Mouse (Mus musculus): ENCODE data around the gene Nav3.

Nav3 gene

GRCm38 (mm10) chr10:110455838-110456493 lies at the start of gene Nav3:
Nav3 (minus strand) TSS chr10:110456204.
- DNase-seq (ENCODE audit: low spot score in 2 of 2): peak; percentile 57 to 65

- DNase-seq (ENCODE audit: low spot score in 2 of 2): no peak
Observed at GRCm38 (mm10) chr10:110485306-110485705, 29.3 kb upstream of the Nav3 start.

DNA sequence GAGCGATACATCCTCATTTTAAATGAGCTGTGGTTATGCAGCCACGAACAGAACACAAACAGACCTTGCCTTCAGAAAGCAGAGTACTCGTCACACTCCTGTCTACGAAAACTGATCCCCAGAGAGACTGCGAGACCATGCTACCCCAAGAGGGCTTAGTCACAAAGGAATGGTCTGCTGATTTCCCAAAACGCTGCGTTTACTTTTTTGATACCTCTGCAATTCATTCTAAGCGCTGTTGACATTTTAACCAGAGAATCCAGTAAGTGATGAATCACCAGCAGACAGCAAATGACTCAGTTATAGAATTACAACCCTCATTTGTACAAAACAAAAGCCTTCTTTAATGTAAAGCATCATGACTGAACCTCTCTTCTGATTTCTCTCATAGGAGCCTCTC lies 28.8 kb upstream of the Nav3 start:
- no peak for DNase-seq (ENCODE audit: low spot score in 2 of 2)

DNA sequence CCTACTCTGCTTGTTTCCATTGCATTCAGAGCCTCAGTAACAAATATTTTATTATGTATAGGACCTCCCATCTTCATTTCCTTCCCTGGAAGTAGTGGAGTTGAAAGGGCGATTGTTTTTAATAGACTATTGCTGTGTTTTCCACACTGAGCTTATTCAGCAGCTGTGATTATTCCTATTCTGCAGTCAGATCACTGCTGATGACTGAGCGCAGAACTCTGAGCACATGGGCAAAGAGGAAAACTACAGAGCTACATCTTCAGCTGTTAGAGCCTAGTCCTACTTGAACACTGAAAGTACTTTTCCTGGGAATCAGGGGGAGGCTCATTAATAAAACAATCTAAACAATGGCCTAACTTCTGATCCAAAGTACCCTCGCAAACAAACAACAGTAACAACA lies 23.2 kb upstream of the Nav3 start:
- DNase-seq (ENCODE audit: low spot score in 2 of 2): no peak

GRCm38 (mm10) chr10:110477689-110478314 lies 21.8 kb upstream of the Nav3 start:
- DNase-seq (ENCODE audit: low spot score in 2 of 2): no peak

DNA sequence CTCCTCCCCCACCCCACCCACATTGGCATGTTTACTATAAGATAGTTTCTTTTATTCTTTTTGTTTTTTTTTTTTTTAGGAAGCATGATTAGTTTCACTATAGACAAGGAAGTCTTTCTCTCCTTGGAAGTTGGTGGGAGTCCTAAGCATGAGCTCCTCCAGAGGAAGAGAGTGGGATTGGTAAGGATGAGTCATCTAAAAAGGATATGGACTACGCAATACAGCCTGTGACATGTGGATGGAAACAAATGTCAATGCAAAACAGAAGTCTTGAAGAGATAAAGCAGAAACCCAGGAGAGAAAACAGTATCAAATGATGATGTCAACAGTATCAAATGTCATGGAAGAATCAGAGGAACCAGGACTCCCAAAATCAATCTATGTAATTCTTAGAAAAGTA lies 18.1 kb upstream of the Nav3 start:
- no peak for DNase-seq (ENCODE audit: low spot score in 2 of 2)

GRCm38 (mm10) chr10:110469445-110469844 lies 13.4 kb upstream of the Nav3 start:
- no peak for DNase-seq (ENCODE audit: low spot score in 2 of 2)

GRCm38 (mm10) chr10:110455063-110455837 lies 754 bp downstream of the Nav3 start:
- DNase-seq (ENCODE audit: low spot score in 2 of 2): peak in 1 of 2 experiments; percentile 33

DNA sequence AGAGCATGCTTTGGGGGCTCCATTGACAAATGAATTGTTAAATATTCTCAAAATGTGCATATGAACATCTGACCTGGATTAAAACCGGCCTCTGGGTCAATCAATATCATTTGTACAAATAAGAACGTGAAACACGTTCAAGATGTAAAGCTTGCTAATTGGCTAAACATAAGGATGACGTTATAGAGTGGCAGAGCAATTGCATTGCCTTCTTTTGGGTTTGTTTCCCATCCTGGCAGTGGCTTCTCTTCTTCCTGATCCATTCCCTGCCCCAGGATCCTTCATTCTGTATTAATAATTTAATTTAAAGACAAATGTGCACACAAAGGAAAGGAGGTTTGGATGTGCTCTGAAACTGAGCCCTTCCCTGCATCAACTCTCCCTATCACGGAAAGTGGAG lies 2.4 kb downstream of the Nav3 start:
- DNase-seq (ENCODE audit: low spot score in 2 of 2): no peak

DNA sequence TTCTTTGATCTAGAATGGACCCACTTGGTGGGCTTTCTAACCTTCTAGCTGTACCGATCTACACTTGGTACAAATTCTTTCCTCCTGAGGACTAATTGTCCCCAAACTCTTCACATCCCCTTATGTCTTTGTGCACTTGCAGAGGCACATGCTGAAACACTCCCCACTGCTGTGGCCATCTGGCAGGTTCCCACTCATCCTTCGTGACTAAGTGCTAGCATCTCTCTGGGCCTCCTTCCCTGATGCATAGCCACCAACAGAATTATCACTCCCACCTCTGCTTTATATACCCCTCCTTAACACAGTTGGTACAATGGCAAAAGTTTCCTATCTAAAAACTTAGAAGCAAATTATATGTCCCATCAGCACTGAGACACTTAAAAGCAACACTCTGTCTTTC lies 15.6 kb downstream of the Nav3 start:
- DNase-seq (ENCODE audit: low spot score in 2 of 2): peak in 1 of 2 experiments; percentile 44

DNA sequence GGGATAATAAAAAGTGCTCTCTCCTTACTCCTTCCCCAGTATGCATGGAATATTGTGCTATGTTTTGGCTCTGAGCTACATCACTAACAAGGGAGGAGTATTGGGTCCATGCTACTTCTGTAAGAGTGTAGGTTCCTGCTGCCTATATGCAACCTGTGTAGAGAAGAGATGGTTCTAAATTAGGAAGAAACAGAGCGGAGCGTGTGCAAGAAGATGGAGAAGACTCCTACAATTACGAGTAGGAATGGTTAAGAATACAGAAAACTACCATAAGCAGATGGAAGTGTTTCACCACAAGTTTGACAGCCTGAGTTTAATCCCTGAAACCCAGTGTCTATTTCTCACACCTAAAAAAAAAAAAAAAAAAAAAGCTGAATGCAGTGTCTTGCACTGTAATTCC lies 24.9 kb downstream of the Nav3 start:
- no peak for DNase-seq (ENCODE audit: low spot score in 2 of 2)

GRCm38 (mm10) chr10:110429578-110429977 lies 26.4 kb downstream of the Nav3 start:
- no peak for DNase-seq (ENCODE audit: low spot score in 2 of 2)

- DNase-seq (ENCODE audit: low spot score in 2 of 2): no peak
Observed at GRCm38 (mm10) chr10:110429052-110429451, 27.0 kb downstream of the Nav3 start.

- DNase-seq (ENCODE audit: low spot score in 2 of 2): no peak
Observed at GRCm38 (mm10) chr10:110421533-110421932, 34.5 kb downstream of the Nav3 start.

DNA sequence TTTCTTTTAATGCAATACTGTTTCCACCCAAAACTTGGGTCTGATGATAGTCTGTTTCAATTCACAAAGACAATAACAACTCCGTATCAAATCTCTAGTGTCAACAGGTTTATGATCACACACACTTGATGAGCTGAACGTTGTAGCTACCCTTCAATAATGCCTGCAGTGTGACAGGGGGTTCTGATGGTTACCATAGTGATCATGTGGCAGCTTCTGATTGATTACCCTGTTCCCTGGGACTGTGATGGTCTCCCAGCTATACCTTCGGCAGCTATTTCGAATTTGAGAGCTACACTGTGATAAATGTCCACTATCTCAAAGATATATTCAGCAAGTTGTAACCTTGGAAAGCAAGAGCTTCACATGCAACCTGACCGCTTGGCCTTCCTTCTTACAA lies 39.0 kb downstream of the Nav3 start:
- DNase-seq (ENCODE audit: low spot score in 2 of 2): no peak

DNA sequence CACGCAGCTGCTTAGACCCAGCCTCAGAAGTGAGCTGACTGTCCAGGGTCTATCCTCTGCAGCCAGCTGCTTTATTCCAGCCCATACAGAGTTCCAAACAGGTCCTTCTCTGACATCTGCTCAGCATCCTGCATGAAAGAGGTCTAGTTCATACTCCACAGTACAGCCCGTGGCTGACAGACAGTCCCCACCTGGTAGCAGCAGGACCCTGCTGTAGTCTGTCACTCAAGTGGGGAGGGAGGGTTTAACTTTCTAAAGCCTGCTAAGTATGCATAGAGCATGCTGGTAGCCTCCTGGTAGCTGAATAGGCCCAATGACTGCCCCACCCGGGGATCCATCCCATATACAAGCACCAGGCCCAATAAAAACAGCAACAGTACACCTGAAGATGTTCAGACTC lies 40.4 kb downstream of the Nav3 start:
- DNase-seq (ENCODE audit: low spot score in 2 of 2): no peak

DNA sequence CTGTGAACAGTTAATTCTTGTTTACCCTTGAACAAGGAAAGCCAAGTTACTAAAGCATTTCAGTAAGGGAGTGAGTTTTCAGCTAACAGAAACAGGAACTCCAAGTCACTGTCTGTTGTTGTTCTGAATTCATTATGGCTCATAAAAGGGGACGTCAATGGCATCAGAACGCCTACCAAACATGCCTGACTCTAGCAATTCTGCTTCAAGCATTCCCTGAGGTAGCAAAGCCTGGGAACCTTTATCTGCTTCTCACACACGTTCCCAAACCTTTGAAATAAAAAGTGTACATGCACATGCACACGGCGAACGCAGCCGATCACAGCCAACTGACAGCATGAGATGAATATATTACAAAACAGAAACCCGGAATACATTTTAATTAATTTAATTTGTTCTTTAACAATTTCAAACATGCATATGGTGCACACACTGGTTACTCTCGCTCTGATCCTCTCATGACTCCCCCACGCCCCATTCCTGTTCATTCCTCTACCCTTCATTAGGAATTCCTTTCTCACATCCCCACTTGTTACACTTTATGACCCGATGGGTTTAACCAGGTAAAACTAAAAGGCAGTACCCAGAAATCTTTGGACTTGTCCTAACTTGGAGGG lies 42.6 kb downstream of the Nav3 start:
- no peak for DNase-seq (ENCODE audit: low spot score in 2 of 2)

DNA sequence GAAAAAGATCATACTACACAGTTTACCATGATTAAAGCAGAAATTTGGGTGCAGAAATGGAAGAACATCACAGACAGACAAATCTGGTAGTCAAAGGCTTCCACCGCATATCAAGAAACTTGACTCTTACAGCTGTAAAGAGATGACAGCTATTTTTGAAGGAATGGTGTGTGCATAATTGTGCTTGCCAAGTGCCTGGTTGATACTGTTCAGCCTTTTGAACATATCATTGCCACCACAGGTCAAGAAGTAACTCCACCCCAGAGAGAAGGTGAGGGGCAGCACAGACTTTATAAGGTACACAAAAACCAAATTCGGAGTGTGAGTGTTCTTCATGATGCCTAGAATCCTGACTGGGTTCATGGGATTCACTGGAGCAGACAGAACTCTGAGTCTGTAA lies 53.1 kb downstream of the Nav3 start:
- DNase-seq (ENCODE audit: low spot score in 2 of 2): no peak

GRCm38 (mm10) chr10:110400642-110401041 lies 55.4 kb downstream of the Nav3 start:
- no peak for DNase-seq (ENCODE audit: low spot score in 2 of 2)

DNA sequence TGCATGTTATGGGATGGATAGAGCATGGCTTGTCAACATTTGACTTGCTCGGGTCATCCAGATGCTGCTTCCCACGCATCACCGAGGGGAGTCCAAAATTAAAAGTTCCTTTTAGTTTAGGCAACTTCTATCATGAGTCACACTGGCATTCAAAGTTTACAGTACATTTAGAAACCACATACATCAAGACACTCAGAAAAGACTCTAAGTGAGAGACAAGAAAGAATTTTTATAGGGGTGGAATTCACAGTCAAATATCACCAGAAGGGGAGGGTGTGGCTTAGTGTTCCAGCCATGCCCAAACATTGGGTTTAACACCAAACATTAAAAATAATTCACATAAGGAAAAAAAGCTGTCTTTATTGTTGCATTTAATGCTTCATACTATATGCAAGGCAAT lies 57.4 kb downstream of the Nav3 start:
- DNase-seq (ENCODE audit: low spot score in 2 of 2): no peak

- DNase-seq (ENCODE audit: low spot score in 2 of 2): no peak
Observed at GRCm38 (mm10) chr10:110386476-110387197, 69.4 kb downstream of the Nav3 start.

All from frontal cortex, postnatal 25 days (tissue).